Mouse (Mus musculus) limb, embryonic 14.5 days (tissue): Measurements from ENCODE around the gene Igf2bp2. TPM values are rescaled to one million over a fixed set of nuclear protein-coding genes. Genes with fewer than 3 reads are reported as not detected.

Experiments
- ATAC-seq: fragments of 200-750 bp; cut with Nextera tagmentation; 2 replicates; pipeline ENCODE4 v1.8.0; 2017; ENCODE audit warnings: low read depth, moderate number of reproducible peaks, moderate TSS enrichment; ENCODE audit not compliant: low FRiP score
- DNase-seq: peaks from one replicate; pipeline ENCODE4 v3.0.0-alpha.2; 2015; ENCODE audit warnings: low spot score
- H3K27ac ChIP-seq: fragments of 300-500 bp; sonication (generic); replicated peaks from 2 replicates; pipeline ENCODE4 v1.5.1; 2014; ENCODE audit warnings: low read depth, mild to moderate bottlenecking, low read length, moderate library complexity, mixed read lengths
- H3K27me3 ChIP-seq: fragments of 300-500 bp; sonication (generic); 2 replicates; pipeline ENCODE4 v1.6.1; 2014; ENCODE audit warnings: low read length, mixed read lengths; ENCODE audit not compliant: control insufficient read depth, insufficient read depth
- H3K36me3 ChIP-seq: fragments of 300-500 bp; sonication (generic); 2 replicates; pipeline ENCODE4 v1.6.1; 2014; ENCODE audit warnings: mild to moderate bottlenecking, low read length, moderate library complexity, mixed read lengths; ENCODE audit not compliant: control insufficient read depth, insufficient read depth
- H3K4me1 ChIP-seq: fragments of 300-500 bp; sonication (generic); 2 replicates; pipeline ENCODE4 v1.6.1; 2014; ENCODE audit warnings: antibody characterized with exemption, low read length, mixed read lengths; ENCODE audit not compliant: control insufficient read depth, insufficient read depth
- H3K4me2 ChIP-seq: fragments of 300-500 bp; sonication (generic); replicated peaks from 2 replicates; pipeline ENCODE4 v1.6.1; 2014; ENCODE audit warnings: low read depth, mild to moderate bottlenecking, low read length, moderate library complexity; ENCODE audit not compliant: severe bottlenecking
- H3K4me3 ChIP-seq: fragments of 300-500 bp; sonication (generic); replicated peaks from 2 replicates; pipeline ENCODE4 v1.5.1; 2014; ENCODE audit warnings: low read length
- H3K9ac ChIP-seq: fragments of 300-500 bp; sonication (generic); 2 replicates; pipeline ENCODE4 v1.6.1; 2014; ENCODE audit warnings: mild to moderate bottlenecking, low read depth, low read length, moderate library complexity; ENCODE audit not compliant: severe bottlenecking
- H3K9me3 ChIP-seq: fragments of 300-500 bp; sonication (generic); 2 replicates; pipeline ENCODE4 v1.6.1; 2016; ENCODE audit warnings: low read length; ENCODE audit not compliant: control insufficient read depth
- POLR2A ChIP-seq: fragments of 200-500 bp; IDR thresholded peaks from 2 replicates; pipeline ENCODE4 v1.8.0; 2012; ENCODE audit warnings: inconsistent platforms, mild to moderate bottlenecking, moderate library complexity, borderline replicate concordance; ENCODE audit not compliant: insufficient read depth, insufficient read length; ENCODE audit errors: extremely low read depth
- WGBS: fragments of 180-500 bp; shearing (Covaris S2); extraction: QIAGEN DNeasy Blood & Tissue Kit; methylation state at CpG from one replicate; pipeline ENCODE4 v1.1.7; 2014; 5-methylcytosine and 5-hydroxymethylcytosine counted together
- polyA plus RNA-seq, 2 experiments: library from polyadenylated mRNA; depleted of rRNA in 1 of 2; stranded (reverse) in 1 of 2; unstranded in 1 of 2; fragments of >200 nt; fragmentation: Nextera tagmentation in 1 of 2; extraction: Ambion mirVana in 1 of 2; gene quantifications; 2 replicates each; pipeline versions ENCODE4 v1.2.1 to v1.2.3; 2012 to 2014

The Igf2bp2 gene
- polyA plus RNA-seq, 2 experiments = 58.7 to 91.2 TPM

- TF ChIP-seq POLR2A = no peak
- peaks cover 10% of the 10 kb centered on the region for H3K36me3 ChIP-seq
- DNase-seq = no peak
These were observed 44.9 kb downstream of the Igf2bp2 start for GRCm38 (mm10) chr16:22118151-22118550.

GRCm38 (mm10) chr16:22116748-22117147, 46.4 kb downstream of the Igf2bp2 start:
- ATAC-seq (no peak), DNase-seq (no peak)
- no peak overlapping the region for H3K9ac ChIP-seq
- no peak for TF ChIP-seq POLR2A
- no peaks in the 10 kb centered on the region for H3K9me3 ChIP-seq
- H3K4me2 ChIP-seq = no peak overlapping the region
- 97% methylated on average over 4 of the region's 4 CpGs for WGBS
- H3K36me3 ChIP-seq = peaks cover 10% of the 10 kb centered on the region
- H3K4me1 ChIP-seq = no peaks in the 10 kb centered on the region
- H3K27ac ChIP-seq = no peak overlapping the region
- no peaks in the 10 kb centered on the region for H3K27me3 ChIP-seq
- no peak overlapping the region for H3K4me3 ChIP-seq

More at GRCm38 (mm10) chr16:22118151-22118550, 44.9 kb downstream of the Igf2bp2 start:
- Histone ChIP-seq H3K9ac (no peak overlapping the region), H3K4me3 (no peak overlapping the region), H3K9me3 (no peaks in the 10 kb centered on the region), H3K27ac (no peak overlapping the region), H3K4me2 (no peak overlapping the region), H3K27me3 (no peaks in the 10 kb centered on the region), H3K4me1 (peaks cover under 1% of the 10 kb centered on the region; the same call in 1 of the 2 replicates)
- WGBS = 91% methylated on average over 4 of the region's 4 CpGs
- ATAC-seq = no peak

GRCm38 (mm10) chr16:22116058-22116457, 47.0 kb downstream of the Igf2bp2 start:
- H3K36me3 ChIP-seq = peaks cover 10% of the 10 kb centered on the region
- 36% methylated on average over 6 of the region's 6 CpGs for WGBS

GRCm38 (mm10) chr16:22110036-22110435, 53.1 kb downstream of the Igf2bp2 start:
- no peak overlapping the region for H3K9ac ChIP-seq
- H3K27me3 ChIP-seq = no peaks in the 10 kb centered on the region
- no peaks in the 10 kb centered on the region for H3K4me1 ChIP-seq
- no peak for DNase-seq
- no peak overlapping the region for H3K27ac ChIP-seq
- H3K36me3 ChIP-seq = no peaks in the 10 kb centered on the region
- WGBS = 70% methylated on average over 1 of the region's 1 CpGs
- no peak overlapping the region for H3K4me3 ChIP-seq
- no peak overlapping the region for H3K4me2 ChIP-seq
- H3K9me3 ChIP-seq = no peaks in the 10 kb centered on the region
- no peak for ATAC-seq
- no peak for TF ChIP-seq POLR2A

More at GRCm38 (mm10) chr16:22116058-22116457, 47.0 kb downstream of the Igf2bp2 start:
- Histone ChIP-seq H3K4me2 (no peak overlapping the region), H3K4me3 (no peak overlapping the region), H3K27ac (no peak overlapping the region), H3K9ac (no peak overlapping the region), H3K4me1 (no peaks in the 10 kb centered on the region), H3K27me3 (no peaks in the 10 kb centered on the region), H3K9me3 (no peaks in the 10 kb centered on the region)
- ATAC-seq (no peak), DNase-seq (no peak)
- no peak for TF ChIP-seq POLR2A

GRCm38 (mm10) chr16:22109159-22109558, 53.9 kb downstream of the Igf2bp2 start:
- no peak overlapping the region for H3K9ac ChIP-seq
- no peak overlapping the region for H3K4me3 ChIP-seq
- H3K4me1 ChIP-seq = no peaks in the 10 kb centered on the region
- DNase-seq (no peak), ATAC-seq (no peak)
- WGBS = 73% methylated on average over 4 of the region's 4 CpGs
- no peaks in the 10 kb centered on the region for H3K27me3 ChIP-seq
- 0 out of 2 replicates have a peak, but pooled peaks cover 2% of the 10 kb centered on the region for H3K36me3 ChIP-seq
- H3K27ac ChIP-seq = no peak overlapping the region
- no peaks in the 10 kb centered on the region for H3K9me3 ChIP-seq
- H3K4me2 ChIP-seq = no peak overlapping the region
- TF ChIP-seq POLR2A = no peak
